Mouse (Mus musculus) effector memory CD4-positive, alpha-beta T cell, adult 7 months (primary cell): ENCODE results near the gene Rpp38. TPM values are rescaled to one million over a fixed set of nuclear protein-coding genes. Genes with fewer than 3 reads are reported as not detected.

ENCODE experiments used
- polyA plus RNA-seq: library from polyadenylated mRNA; unstranded; fragments of 100-300 nt; shearing (Covaris generic); gene quantifications from one replicate; pipeline ENCODE4 v1.2.1, GENCODE M21; 2017

The Rpp38 gene
- polyA plus RNA-seq, result 19.7 TPM

DNA sequence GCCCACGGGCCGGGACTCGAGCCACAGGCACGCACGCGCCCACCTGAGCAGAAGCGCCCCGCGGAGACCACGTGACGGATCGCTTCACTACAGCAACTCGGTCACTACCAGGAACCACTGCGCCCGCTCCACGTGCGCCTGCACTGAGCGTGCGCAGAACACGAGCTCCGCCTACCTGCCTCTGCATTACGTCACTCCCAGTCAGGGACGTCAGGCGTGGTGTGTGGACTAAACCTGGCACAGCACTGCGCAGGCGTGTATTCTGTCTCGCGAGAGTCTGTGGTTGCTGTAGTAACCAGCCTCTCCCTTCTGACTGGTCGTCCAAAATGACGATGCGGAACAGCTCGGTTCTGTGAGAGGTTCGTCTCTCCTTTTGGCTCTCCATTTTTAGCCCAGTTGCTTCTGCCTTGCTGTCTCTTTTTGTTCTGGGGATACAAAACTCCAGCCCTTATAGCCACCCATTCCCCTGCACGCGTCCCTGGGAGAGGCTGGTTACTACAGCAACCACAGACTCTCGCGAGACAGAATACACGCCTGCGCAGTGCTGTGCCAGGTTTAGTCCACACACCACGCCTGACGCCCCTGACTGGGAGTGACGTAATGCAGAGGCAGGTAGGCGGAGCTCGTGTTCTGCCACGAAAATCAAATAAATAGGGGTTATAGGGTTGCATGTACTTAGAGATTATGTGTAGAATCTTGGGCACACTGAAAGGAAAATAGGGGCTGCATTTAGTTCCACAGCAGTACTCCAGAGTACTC lies at the start of gene Rpp38:
Rpp38 (minus strand) TSS at position 160 of the 759 bp plus-strand sequence.

DNA sequence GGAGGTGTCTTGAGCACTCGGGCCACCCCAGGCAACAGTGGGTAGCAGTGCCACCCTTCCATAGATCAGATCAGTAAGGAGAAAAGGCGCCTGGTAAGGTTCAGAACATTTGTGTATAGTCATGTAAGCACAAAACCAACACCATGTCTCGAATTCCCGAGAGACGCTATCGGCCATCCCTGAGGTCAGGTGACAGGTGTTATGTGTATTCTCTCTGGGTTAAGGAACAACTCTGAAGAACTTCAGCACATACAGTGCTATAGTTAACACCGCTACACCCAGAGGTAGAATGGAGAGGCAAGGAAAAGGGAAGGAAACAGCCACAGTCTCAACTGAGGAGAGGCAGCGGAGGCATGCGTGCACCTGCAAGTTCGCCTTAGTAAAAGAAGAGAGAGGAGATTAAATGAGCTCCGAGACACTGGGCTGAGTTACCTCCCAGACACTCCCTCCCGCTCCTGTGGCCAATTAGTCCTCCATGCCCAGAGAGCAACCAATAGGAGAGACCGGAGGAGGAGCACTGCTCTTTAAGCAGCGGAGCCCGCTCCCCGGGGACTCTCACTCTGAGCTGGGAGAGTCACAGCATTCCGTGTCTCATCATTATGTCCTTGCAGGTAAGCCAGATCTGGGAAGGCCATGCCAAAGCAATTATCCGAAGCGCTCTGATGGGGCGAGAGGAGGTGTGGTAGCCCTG lies 3.3 kb upstream of the Rpp38 start, which contains the start of gene Acbd7:
Acbd7 (plus strand) TSS at position 558 of the 691 bp plus-strand sequence.

DNA sequence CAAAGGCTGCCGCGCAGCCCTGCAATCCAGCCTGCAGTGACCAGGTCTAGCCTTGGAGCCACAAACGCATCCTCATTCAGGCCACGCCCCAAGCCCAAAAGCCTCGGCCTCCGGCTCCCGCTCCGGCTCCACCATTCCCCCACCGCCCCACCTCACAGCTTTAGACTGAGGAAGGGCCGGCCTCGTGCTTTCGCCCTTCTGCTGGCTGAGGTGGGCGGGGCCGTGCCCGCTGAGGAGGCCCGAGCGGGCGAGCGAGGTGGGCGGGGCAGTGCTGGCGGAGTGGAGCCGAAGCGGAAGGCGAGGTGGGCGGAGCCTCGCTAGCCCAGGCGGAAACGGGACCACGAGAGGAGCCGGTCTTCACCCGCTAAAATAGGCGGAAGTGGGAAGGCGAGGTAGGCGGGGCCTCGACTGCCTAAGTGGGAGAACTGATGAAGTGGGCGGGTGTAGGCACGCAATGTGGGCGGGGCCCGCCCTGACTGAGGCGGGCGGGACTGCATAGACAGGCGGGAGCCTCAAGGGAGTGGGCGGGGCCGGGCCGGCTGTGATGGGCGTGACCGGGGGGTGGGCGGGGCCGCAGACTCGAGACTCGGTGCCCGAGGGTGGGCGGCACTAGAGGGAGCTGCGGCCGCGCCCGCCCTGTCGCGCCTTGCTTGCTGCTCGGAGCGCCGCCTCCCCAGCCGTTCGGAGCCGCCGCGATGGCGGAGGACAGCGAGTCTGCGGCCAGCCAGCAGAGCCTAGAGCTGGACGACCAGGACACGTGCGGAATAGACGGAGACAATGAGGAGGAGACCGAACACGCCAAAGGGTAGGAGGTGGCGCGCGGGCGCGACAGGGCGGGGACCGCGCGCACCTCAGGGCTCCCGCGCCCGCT lies 48.6 kb downstream of the Rpp38 start, which contains the start of gene Nmt2:
Nmt2 (plus strand) TSS at position 611 of the 871 bp plus-strand sequence.

Other genes starting within 250 kb of the Rpp38 start
- 0.15 TPM for gene Fam171a1, start 218.4 kb downstream of the Rpp38 start, polyA plus RNA-seq
- 20.0 TPM for gene Nmt2, start 48.4 kb downstream of the Rpp38 start, polyA plus RNA-seq
- not detected for gene Acbd7, start 3.5 kb upstream of the Rpp38 start, polyA plus RNA-seq
- not detected for gene Olah, start 64.6 kb upstream of the Rpp38 start, polyA plus RNA-seq
- gene Meig1, start 90.0 kb upstream of the Rpp38 start, polyA plus RNA-seq, result not detected
- 16.0 TPM for gene Dclre1c, start 91.5 kb upstream of the Rpp38 start, polyA plus RNA-seq
- gene Suv39h2, start 142.4 kb upstream of the Rpp38 start, polyA plus RNA-seq, result 4.0 TPM
- 4.1 TPM for gene Gm45902, start 180.1 kb upstream of the Rpp38 start, polyA plus RNA-seq
- gene Hspa14, start 180.2 kb upstream of the Rpp38 start, polyA plus RNA-seq, result 72.5 TPM
- gene Cdnf, start 180.4 kb upstream of the Rpp38 start, polyA plus RNA-seq, result 0.62 TPM
- 540 TPM for gene Fam107b, start 237.8 kb upstream of the Rpp38 start, polyA plus RNA-seq